Mouse (Mus musculus) liver, postnatal 0 days (tissue): ENCODE results near the gene Rin2.

Source experiments
- CTCF ChIP-seq: sonication (generic); IDR thresholded peaks from 2 replicates; pipeline ENCODE4 v1.5.1; 2016; ENCODE audit warnings: antibody characterized with exemption, low read depth
- EP300 ChIP-seq: IDR thresholded peaks from 2 replicates; pipeline ENCODE4 v1.6.1; 2016; ENCODE audit warnings: antibody characterized with exemption, low read depth, mild to moderate bottlenecking

- no peak for TF ChIP-seq CTCF
- no peak for TF ChIP-seq EP300
These were observed 154.2 kb downstream of the Rin2 start for GRCm38 (mm10) chr2:145829231-145829630.
